Mouse (Mus musculus): ENCODE results near the gene G3bp1. TPM values are rescaled to one million over a fixed set of nuclear protein-coding genes. Genes with fewer than 3 reads are reported as not detected.

The G3bp1 gene
- polyA plus RNA-seq (2016; fragmentation: Nextera tagmentation; extraction: Ambion mirVana), result 237 TPM in 2 replicates

DNA sequence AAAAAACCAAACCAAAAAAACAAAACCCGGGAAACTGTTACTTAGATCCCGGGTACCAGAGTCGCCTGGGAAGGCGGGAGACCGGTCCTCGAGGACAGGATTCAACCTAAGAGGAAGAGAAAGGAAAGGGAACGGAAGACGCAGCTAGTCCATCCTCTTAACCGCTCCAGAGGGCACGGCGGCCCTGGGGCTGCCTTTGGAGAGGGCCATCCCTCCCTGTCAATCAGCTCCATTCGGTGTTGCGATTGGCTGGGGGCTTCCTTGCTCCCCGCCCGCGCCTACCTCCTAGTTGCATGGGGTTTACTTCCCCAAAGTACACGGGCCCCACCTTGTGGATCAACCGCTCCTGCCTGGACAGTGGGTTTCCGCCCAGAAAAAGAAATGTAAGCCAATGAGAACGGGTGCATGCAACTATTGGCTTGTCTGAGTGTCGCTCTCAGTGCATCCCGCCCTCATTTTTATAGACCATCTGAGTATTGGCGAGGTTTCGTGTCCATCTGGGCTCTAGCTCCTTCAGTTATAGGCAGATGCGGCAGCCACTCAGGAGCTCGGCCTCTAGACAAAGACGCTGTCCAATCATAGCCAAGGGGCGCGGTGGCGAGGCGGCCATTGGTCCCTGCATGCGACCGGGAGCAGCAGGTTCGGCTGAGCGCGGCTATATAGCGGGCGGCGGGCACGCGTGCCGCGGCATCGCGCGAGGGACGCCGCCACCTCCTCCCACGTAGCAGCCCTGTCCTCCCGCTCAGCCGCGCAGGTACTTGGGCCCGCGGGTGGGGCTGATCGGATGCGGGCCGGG, at the start of gene G3bp1:
Gene G3bp1, plus strand, starts transcription at position 638 of the 796 bp plus-strand sequence.
- peak within 1 kb of the TSS; percentile 98 for H3K9ac ChIP-seq
- H3K27me3 ChIP-seq, result no peaks in the 10 kb centered on the region
- WGBS, result under 1% methylated on average over 57 of the region's 57 CpGs
- no peaks in the 10 kb centered on the region for H3K9me3 ChIP-seq
- peak within 1 kb of the TSS; percentile 67 for H3K4me2 ChIP-seq (replicated peaks)
- peaks cover 20% of the 10 kb centered on the region for H3K36me3 ChIP-seq
- H3K27ac ChIP-seq, result peak within 1 kb of the TSS; percentile 92
- H3K4me3 ChIP-seq, result peak within 1 kb of the TSS; percentile 99
- H3K4me1 ChIP-seq, result peaks cover 17% of the 10 kb centered on the region
- ATAC-seq (ENCODE audit: insufficient number of reproducible peaks, insufficient read depth, low FRiP score, low TSS enrichment), result peak; percentile 99

DNA sequence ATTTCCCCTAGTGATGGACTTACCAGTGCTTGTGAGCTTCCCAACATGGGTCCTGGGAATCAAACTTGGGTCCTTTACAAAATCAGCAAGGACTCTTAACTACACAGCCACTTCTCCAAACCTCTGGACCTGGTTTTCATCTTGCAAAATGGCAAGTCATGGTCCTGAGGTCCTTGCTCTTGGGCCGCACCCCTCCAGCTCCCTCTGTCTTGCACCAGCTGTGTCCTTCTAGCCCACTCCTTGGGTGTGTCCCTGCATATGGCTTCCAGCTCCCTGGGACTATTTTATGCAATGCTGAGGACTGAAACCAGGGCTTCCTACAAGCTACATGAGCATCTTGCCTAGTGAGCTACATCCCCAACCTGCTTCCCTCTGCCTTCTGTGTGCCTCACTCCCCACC, 46.5 kb upstream of the G3bp1 start, which contains the start of gene Sparc:
Gene Sparc, minus strand, starts transcription at position 206 of the 400 bp plus-strand sequence.
- no peak within 1 kb of the TSS for H3K4me2 ChIP-seq (replicated peaks)

DNA sequence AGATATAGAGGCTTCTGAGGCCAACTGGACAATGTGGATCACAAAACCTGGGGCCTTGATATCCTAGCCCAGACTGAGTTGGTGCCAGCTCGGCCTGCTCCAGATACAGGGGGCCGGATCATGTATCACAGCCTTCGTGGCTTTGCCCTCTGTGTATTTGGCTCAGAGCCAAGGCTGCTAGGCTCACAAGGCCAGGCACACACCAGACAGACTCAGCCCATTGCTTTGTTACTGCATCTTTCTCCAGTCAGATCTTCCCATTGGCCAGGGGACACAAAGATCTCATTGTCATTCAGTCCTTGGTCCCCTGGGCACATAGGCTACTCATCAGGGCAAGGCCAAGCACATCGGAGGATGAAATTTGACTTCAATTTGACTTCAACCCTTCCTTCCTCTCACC, 45.7 kb upstream of the G3bp1 start:
- WGBS, result 8% methylated on average over 4 of the region's 4 CpGs

More for the DNA sequence above, 46.5 kb upstream of the G3bp1 start, which contains the start of gene Sparc:
- peak within 1 kb of the TSS; percentile 89 for H3K27ac ChIP-seq
- ATAC-seq (ENCODE audit: insufficient number of reproducible peaks, insufficient read depth, low FRiP score, low TSS enrichment), result no peak
- 91% methylated on average over 1 of the region's 1 CpGs for WGBS
- H3K4me3 ChIP-seq, result no peak within 1 kb of the TSS
- H3K36me3 ChIP-seq, result no peaks in the 10 kb centered on the region
- H3K9me3 ChIP-seq, result no peaks in the 10 kb centered on the region
- no peak within 1 kb of the TSS for H3K9ac ChIP-seq
- peaks cover 49% of the 10 kb centered on the region for H3K4me1 ChIP-seq
- H3K27me3 ChIP-seq, result no peaks in the 10 kb centered on the region

DNA sequence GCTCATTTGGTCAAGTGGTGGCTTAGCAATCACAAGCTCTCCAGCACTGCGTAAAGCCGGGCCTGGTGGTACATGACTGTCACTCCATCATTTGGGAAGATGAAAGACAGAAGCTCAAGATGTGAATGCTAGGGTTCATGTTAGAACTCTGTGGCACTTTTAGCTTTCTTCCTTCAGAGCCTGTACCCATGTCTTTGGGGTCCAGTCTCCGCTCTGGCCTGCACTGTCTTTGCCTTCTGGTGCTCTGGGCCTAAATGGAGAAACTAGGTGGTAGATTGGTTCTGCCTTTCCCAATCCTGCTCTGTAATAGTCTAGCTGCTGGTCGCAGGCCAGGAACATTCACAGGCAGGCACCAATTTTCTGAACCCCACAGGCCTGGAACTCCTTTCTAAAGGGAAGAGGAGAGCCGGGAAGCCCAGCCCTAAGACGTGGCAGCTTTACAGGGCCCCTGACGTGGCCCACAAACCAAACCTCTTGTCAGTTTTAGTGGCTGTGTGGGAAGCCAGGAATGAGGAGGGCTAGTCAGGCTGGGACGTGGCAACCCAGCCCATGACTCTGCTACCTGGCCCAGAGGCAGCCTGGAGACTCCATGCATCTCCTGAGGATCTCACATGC, 44.6 kb upstream of the G3bp1 start:
- Histone ChIP-seq H3K36me3 (no peaks in the 10 kb centered on the region), H3K9ac (no peak overlapping the region; the same call in 1 of the 2 replicates), H3K9me3 (no peaks in the 10 kb centered on the region), H3K27ac (peak overlapping the region; percentile 70), H3K4me3 (no peak overlapping the region), H3K4me2 (replicated peaks) (no peak overlapping the region), H3K4me1 (peaks cover 54% of the 10 kb centered on the region), H3K27me3 (no peaks in the 10 kb centered on the region)
- WGBS, result 69% methylated on average over 8 of the region's 8 CpGs
- ATAC-seq (ENCODE audit: insufficient number of reproducible peaks, insufficient read depth, low FRiP score, low TSS enrichment), result no peak

More for the DNA sequence above, 45.7 kb upstream of the G3bp1 start:
- Histone ChIP-seq H3K27ac (peak overlapping the region; percentile 89), H3K4me2 (replicated peaks) (no peak overlapping the region), H3K4me1 (peaks cover 56% of the 10 kb centered on the region), H3K27me3 (no peaks in the 10 kb centered on the region), H3K9me3 (no peaks in the 10 kb centered on the region), H3K36me3 (no peaks in the 10 kb centered on the region), H3K9ac (no peak overlapping the region), H3K4me3 (no peak overlapping the region)
- peak; percentile 16; the same call in 1 of the 2 replicates for ATAC-seq (ENCODE audit: insufficient number of reproducible peaks, insufficient read depth, low FRiP score, low TSS enrichment)

DNA sequence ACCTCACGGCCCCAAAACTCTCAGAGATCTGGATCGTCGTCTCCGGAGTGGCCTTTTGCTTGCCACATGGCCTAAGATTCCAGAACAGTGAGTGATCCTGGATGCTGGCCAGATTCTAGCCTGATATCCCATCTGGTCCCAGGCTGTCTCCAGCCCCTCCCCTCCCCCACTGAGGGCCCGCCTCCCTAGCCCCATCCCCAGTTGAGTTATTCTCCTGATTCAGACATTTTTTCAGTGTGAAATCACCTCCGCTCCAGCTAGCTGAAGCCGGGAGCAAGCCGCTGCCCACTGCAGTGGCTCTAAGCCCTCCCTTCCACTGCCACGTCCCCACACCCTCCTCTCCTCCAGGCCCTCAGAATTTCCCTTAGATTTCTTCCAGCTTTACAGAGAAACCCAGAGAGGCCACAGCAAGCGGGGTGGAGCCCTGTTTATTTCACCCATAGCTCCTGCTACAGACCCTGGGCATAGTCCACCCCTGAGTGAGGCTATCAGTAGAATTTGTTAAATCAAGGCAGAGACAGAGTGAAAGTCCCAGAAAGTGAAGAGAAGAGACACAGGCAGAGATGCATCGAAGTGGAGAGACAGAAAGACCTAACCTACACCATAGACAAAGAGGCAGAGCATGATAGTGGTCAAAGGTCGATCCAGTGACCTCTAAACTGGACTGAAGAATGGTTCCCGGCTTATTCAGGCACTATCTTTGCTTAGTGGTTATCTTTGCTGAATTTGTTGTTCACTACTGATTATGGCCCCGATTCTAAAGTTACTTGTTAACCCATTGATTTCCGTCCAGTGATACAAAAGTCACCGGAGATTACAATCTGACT, 41.1 kb upstream of the G3bp1 start:
- Histone ChIP-seq H3K27ac (peak overlapping the region; percentile 95), H3K4me3 (no peak overlapping the region), H3K4me1 (peaks cover 41% of the 10 kb centered on the region), H3K27me3 (no peaks in the 10 kb centered on the region), H3K9ac (peak overlapping the region; percentile 25; the same call in 1 of the 2 replicates), H3K9me3 (no peaks in the 10 kb centered on the region), H3K4me2 (replicated peaks) (peak overlapping the region; percentile 21), H3K36me3 (no peaks in the 10 kb centered on the region)
- peak; percentile 91 for ATAC-seq (ENCODE audit: insufficient number of reproducible peaks, insufficient read depth, low FRiP score, low TSS enrichment)
- WGBS, result 30% methylated on average over 16 of the region's 16 CpGs

DNA sequence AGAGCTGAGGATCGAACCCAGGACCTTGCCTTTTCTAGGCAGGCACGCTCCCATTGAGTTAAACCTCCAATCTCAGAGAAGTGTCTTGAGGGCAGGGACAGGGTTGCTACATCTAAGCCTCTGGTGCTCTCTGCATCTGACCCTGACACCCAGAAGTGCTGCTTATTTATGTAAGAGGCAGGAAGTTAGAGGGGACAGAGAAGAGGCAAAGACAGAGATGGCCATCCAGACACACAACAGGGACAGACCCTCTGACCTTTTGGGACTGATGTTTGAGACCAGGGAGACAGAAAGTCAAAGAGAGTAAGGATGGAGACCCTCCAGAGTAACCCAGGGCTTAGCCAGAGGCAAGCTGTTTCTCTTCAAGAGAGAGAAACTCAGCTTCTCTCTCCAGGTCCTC, 39.5 kb upstream of the G3bp1 start:
- peaks cover 25% of the 10 kb centered on the region for H3K4me1 ChIP-seq
- H3K9ac ChIP-seq, result no peak overlapping the region
- H3K36me3 ChIP-seq, result no peaks in the 10 kb centered on the region
- WGBS, result 92% methylated on average over 2 of the region's 2 CpGs
- no peak for ATAC-seq (ENCODE audit: insufficient number of reproducible peaks, insufficient read depth, low FRiP score, low TSS enrichment)
- no peak overlapping the region for H3K27ac ChIP-seq
- H3K27me3 ChIP-seq, result no peaks in the 10 kb centered on the region
- no peaks in the 10 kb centered on the region for H3K9me3 ChIP-seq
- no peak overlapping the region for H3K4me3 ChIP-seq
- no peak overlapping the region for H3K4me2 ChIP-seq (replicated peaks)

DNA sequence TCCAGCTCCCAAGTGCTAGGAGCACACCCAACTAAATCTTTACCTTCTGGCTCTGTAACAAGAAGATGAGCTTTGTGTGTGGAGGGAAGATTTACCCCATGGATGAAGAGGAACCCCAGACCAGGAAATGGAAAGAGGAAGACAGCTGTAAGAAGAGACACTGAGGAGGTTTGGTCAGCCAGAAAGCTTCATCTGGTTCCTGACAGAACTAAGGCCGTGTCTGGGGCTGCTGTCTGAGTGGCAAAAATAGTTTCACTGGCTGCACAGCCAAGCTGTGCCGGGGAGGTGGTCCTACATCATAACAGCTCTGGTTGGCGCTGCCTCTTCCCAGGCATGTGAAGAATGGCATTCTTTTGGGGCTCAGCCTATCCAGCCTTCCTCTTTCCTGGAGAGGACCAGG, 36.5 kb upstream of the G3bp1 start:
- H3K27me3 ChIP-seq, result no peaks in the 10 kb centered on the region
- no peaks in the 10 kb centered on the region for H3K36me3 ChIP-seq
- 56% methylated on average over 3 of the region's 3 CpGs for WGBS
- peaks cover 10% of the 10 kb centered on the region for H3K4me1 ChIP-seq
- no peak overlapping the region for H3K27ac ChIP-seq
- no peak overlapping the region for H3K4me3 ChIP-seq
- H3K9ac ChIP-seq, result no peak overlapping the region
- no peak overlapping the region for H3K4me2 ChIP-seq (replicated peaks)
- no peak for ATAC-seq (ENCODE audit: insufficient number of reproducible peaks, insufficient read depth, low FRiP score, low TSS enrichment)
- H3K9me3 ChIP-seq, result no peaks in the 10 kb centered on the region

DNA sequence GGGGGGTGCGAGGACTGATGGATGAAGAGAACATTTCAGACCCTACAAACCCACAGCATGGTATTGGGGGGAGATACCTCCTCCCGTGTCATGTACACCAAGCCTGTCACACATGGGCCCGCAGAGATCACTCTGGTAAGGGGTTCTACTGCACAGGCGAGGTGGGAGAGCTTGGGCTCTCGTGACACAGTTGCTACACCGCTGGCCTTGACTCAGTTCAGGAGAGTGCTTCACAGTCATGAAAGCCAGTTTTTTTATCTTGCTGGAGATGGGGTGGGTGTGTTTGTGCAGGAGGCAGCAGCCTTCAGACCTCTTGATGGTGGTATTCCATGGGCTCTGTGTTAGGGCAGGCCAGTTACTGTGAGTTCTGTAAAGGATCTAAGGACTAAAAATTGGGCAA, 33.4 kb upstream of the G3bp1 start:
- no peak overlapping the region for H3K4me2 ChIP-seq (replicated peaks)
- H3K9ac ChIP-seq, result no peak overlapping the region
- H3K9me3 ChIP-seq, result no peaks in the 10 kb centered on the region
- H3K27me3 ChIP-seq, result no peaks in the 10 kb centered on the region
- H3K36me3 ChIP-seq, result no peaks in the 10 kb centered on the region
- H3K4me3 ChIP-seq, result no peak overlapping the region
- H3K4me1 ChIP-seq, result no peaks in the 10 kb centered on the region
- H3K27ac ChIP-seq, result no peak overlapping the region
- 81% methylated on average over 6 of the region's 6 CpGs for WGBS
- no peak for ATAC-seq (ENCODE audit: insufficient number of reproducible peaks, insufficient read depth, low FRiP score, low TSS enrichment)

DNA sequence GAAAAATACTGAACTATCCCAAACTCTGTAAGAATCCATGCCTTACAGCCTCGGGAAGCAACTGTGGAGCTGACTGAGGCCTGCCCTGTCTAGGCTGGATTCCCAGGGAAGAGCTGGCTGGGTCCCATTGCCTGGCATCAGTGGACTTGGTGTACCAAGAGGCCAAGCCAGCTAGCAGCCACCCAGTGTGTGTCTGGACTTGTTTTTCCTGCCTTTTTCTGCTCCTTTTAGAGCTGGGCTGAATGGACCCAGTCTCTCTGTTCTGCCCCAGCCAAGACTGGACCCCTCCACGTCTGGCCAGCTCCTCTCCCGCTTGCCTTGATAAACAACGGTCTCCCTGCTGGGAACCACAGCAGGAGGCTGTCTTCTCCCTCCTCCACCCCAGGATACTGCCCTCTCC, 31.5 kb upstream of the G3bp1 start:
- Histone ChIP-seq H3K4me3 (no peak overlapping the region), H3K9me3 (no peaks in the 10 kb centered on the region), H3K27ac (no peak overlapping the region), H3K4me2 (replicated peaks) (no peak overlapping the region), H3K36me3 (no peaks in the 10 kb centered on the region), H3K4me1 (no peaks in the 10 kb centered on the region), H3K9ac (no peak overlapping the region), H3K27me3 (no peaks in the 10 kb centered on the region)
- ATAC-seq (ENCODE audit: insufficient number of reproducible peaks, insufficient read depth, low FRiP score, low TSS enrichment), result no peak
- 41% methylated on average over 4 of the region's 4 CpGs for WGBS

DNA sequence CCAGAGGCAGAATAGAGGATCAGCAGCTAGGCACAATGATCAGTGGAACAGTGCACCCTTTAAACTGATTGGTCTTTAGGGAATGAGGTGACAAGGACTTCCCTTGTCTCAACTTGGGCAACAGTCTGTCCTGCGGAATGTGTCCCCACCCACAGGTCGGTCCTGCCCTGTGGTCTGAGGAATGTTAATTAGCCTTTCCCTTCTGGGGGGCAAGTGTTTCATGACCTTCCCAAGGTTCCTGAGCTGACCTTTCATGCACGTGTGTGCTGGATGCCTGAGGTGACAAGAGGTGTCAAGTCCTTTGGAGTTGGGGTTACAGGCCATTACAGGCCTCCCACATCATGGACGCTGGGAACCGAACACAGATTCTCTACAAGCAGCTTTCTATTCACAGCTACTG, 29.8 kb upstream of the G3bp1 start:
- Histone ChIP-seq H3K27me3 (no peaks in the 10 kb centered on the region), H3K36me3 (no peaks in the 10 kb centered on the region), H3K4me3 (no peak overlapping the region), H3K4me1 (no peaks in the 10 kb centered on the region), H3K4me2 (replicated peaks) (no peak overlapping the region), H3K9ac (no peak overlapping the region), H3K9me3 (no peaks in the 10 kb centered on the region), H3K27ac (no peak overlapping the region)
- WGBS, result 42% methylated on average over 5 of the region's 5 CpGs
- no peak for ATAC-seq (ENCODE audit: insufficient number of reproducible peaks, insufficient read depth, low FRiP score, low TSS enrichment)

DNA sequence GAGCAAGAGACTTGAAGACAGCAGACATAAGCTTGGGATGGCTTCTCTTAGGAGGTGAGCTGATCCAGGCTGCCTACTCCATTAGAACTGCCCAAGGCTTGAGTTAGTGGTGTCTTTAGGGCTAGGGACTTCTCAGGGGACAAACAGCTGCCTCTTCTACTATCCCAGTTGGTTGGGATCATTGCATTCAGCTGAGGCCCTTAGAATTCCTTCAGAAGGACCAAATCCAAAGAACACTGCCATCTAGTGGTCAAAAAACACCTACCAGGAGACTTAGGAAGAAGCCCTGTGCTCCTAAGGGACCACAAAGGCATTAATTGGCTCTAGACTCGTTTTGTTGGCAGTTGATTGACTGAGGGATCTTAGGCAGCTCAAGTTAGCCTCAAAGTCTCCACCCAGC, 24.7 kb upstream of the G3bp1 start:
- no peak overlapping the region for H3K9ac ChIP-seq
- no peaks in the 10 kb centered on the region for H3K27me3 ChIP-seq
- WGBS, result 0% methylated on average over 1 of the region's 1 CpGs
- H3K27ac ChIP-seq, result no peak overlapping the region
- H3K4me2 ChIP-seq (replicated peaks), result no peak overlapping the region
- no peak overlapping the region for H3K4me3 ChIP-seq
- H3K36me3 ChIP-seq, result peaks cover 16% of the 10 kb centered on the region; the same call in 1 of the 2 replicates
- ATAC-seq (ENCODE audit: insufficient number of reproducible peaks, insufficient read depth, low FRiP score, low TSS enrichment), result no peak
- no peaks in the 10 kb centered on the region for H3K9me3 ChIP-seq
- H3K4me1 ChIP-seq, result 0 out of 2 replicates have a peak, but pooled peaks cover 2% of the 10 kb centered on the region

Data from embryonic facial prominence, embryonic 12.5 days (tissue).